Mouse (Mus musculus) right cerebral cortex, postnatal 25 days (tissue): ENCODE results near the gene Apoc4.

Source experiments
- DNase-seq: peaks from one replicate; pipeline ENCODE4 v3.0.0; 2022

The Apoc4 gene

DNA sequence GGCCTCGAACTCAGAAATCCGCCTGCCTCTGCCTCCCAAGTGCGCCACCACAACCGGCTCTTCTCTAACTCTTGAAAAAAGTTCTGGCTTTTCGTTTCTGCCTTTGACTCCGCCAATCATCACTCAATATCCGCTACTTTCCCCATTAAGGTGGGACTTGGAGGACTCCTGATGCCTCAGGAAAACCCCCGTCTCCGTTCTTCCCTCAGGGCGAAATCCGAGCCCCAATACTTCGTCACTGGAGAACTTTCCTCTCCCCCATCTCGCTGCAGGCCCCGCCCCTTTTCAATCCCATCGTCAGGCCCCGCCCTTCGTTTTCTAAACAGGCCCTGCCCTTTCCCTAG is 53.1 kb downstream of the Apoc4 start:
- no peak for DNase-seq
